Mouse (Mus musculus) cerebellum, adult 2 months (tissue): ENCODE data around the gene 5430419D17Rik. TPM values are rescaled to one million over a fixed set of nuclear protein-coding genes. Genes with fewer than 3 reads are reported as not detected.
A peak's percentile ranks its signal among the peaks of the same experiment; 100 is the strongest.

Source experiments
- DNase-seq, 2 experiments: peaks; one replicate each; pipeline ENCODE4 v3.0.0; 2021
- H3K27ac ChIP-seq: fragments of 200-500 bp; 2 replicates; pipeline ENCODE4 v1.5.1; 2012; ENCODE audit warnings: low read length, control low read depth, inconsistent platforms; ENCODE audit not compliant: insufficient read depth
- H3K27me3 ChIP-seq: fragments of 200-500 bp; 2 replicates; pipeline ENCODE4 v1.6.1; 2012; ENCODE audit warnings: inconsistent platforms, mild to moderate bottlenecking, low read length, moderate library complexity; ENCODE audit not compliant: control insufficient read depth, insufficient read depth
- H3K4me1 ChIP-seq: fragments of 200-500 bp; 2 replicates; pipeline ENCODE4 v1.6.1; 2011; ENCODE audit warnings: low read length; ENCODE audit not compliant: control insufficient read depth, insufficient read depth
- H3K4me3 ChIP-seq: fragments of 200-500 bp; replicated peaks from 2 replicates; pipeline ENCODE3; 2011; ENCODE audit warnings: mild to moderate bottlenecking, low read depth, low read length, control low read depth; ENCODE audit not compliant: insufficient read depth
- CTCF ChIP-seq: fragments of 200-500 bp; IDR thresholded peaks from 2 replicates; pipeline ENCODE4 v1.5.1; 2011; ENCODE audit warnings: low read depth, mild to moderate bottlenecking, control low read depth, low read length, moderate library complexity, borderline replicate concordance; ENCODE audit not compliant: insufficient read depth
- POLR2A ChIP-seq: fragments of 200-500 bp; IDR thresholded peaks from 2 replicates; pipeline ENCODE4 v1.6.1; 2011; ENCODE audit warnings: low read length, control low read depth, borderline replicate concordance; ENCODE audit not compliant: insufficient read depth
- WGBS: fragments of 180-500 bp; shearing (Covaris S2); methylation state at CpG from one replicate; pipeline ENCODE4 v1.1.7; 2018; 5-methylcytosine and 5-hydroxymethylcytosine counted together
- polyA plus RNA-seq: library from polyadenylated mRNA; depleted of rRNA; stranded (reverse); fragments of >200 nt; gene quantifications from 2 replicates; pipeline ENCODE4 v1.2.3, GENCODE M21; 2012; rRNA removed

Gene 5430419D17Rik
- polyA plus RNA-seq = 0.30 and 0.38 TPM in 2 replicates

- no peak for TF ChIP-seq POLR2A
- WGBS = 24% methylated on average over 9 of the region's 9 CpGs
- no peaks in the 10 kb centered on the region for H3K27me3 ChIP-seq
- H3K27ac ChIP-seq = no peak within 1 kb of the TSS
- H3K4me1 ChIP-seq = no peaks in the 10 kb centered on the region; the same call in 1 of the 2 replicates
- DNase-seq = peak in 1 of 2 experiments; percentile 19
- H3K4me3 ChIP-seq = no peak within 1 kb of the TSS
Observed at GRCm38 (mm10) chr7:131174121-131174520, at the start of gene 5430419D17Rik. Gene 5430419D17Rik (plus strand): TSS chr7:131174402.

DNA sequence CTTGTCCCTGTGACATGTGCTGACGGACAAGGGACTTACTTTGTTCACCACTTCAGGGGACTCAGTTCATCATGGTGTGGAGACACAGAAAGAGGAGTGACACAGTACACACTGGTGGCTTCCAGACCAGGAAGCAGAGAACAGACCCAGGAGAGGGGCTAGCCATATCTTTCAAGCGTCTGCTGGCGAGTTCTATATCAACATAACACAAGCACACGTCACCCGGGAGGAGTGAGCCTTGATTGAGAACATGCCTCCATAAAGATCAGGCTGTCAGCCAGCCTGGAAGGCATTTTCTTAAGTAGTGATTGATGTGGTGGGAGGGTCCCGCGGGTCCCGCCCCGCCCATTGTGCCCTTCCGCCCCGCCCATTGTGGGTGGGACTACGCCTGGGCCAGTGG lies 44.2 kb upstream of the 5430419D17Rik start:
- H3K4me3 ChIP-seq = no peak overlapping the region
- no peak overlapping the region for H3K27ac ChIP-seq
- H3K4me1 ChIP-seq = no peaks in the 10 kb centered on the region
- WGBS = 84% methylated on average over 12 of the region's 12 CpGs
- DNase-seq = no peak
- H3K27me3 ChIP-seq = no peaks in the 10 kb centered on the region
- TF ChIP-seq CTCF (no peak), POLR2A (no peak)

- Histone ChIP-seq H3K4me3 (no peak overlapping the region), H3K27me3 (no peaks in the 10 kb centered on the region), H3K27ac (no peak overlapping the region), H3K4me1 (no peaks in the 10 kb centered on the region)
- no peak for TF ChIP-seq POLR2A
- no peak for TF ChIP-seq CTCF
- DNase-seq = no peak
- WGBS = 74% methylated on average over 3 of the region's 3 CpGs
Observed at GRCm38 (mm10) chr7:131133181-131133580, 41.0 kb upstream of the 5430419D17Rik start.

GRCm38 (mm10) chr7:131146214-131146613 lies 28.0 kb upstream of the 5430419D17Rik start, which contains the start of gene 4933402N03Rik:
Gene 4933402N03Rik (minus strand): TSS chr7:131146314.
- no peak for DNase-seq
- no peak for TF ChIP-seq POLR2A
- TF ChIP-seq CTCF = no peak
- Histone ChIP-seq H3K27ac (no peak within 1 kb of the TSS), H3K4me3 (no peak within 1 kb of the TSS), H3K4me1 (no peaks in the 10 kb centered on the region), H3K27me3 (no peaks in the 10 kb centered on the region)
- WGBS = 92% methylated on average over 2 of the region's 2 CpGs

DNA sequence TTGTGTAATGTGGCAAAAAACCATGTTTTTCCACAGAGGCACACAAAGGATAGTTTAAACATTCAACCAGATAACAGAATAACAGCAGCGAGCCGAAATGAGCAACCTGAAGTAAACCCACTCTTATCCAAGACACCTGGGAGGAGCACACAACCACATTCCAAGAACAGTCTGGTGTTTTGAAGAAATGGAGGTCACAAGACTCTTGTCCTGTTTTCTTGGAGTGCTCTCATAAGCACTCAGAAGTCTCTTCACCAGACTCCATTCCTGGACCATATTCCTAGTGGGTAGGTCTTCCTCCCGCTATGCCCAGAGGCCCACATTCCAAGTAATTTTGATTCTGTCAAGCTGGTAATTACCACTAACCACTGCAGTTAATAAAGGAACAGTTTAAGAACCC lies 24.0 kb upstream of the 5430419D17Rik start:
- DNase-seq = no peak
- TF ChIP-seq POLR2A (no peak), CTCF (no peak)
- Histone ChIP-seq H3K4me3 (no peak overlapping the region), H3K27me3 (no peaks in the 10 kb centered on the region), H3K27ac (no peak overlapping the region), H3K4me1 (0 out of 2 replicates have a peak, but pooled peaks cover 2% of the 10 kb centered on the region)
- WGBS = 96% methylated on average over 3 of the region's 3 CpGs

GRCm38 (mm10) chr7:131153044-131153443 lies 21.2 kb upstream of the 5430419D17Rik start:
- no peak overlapping the region for H3K4me3 ChIP-seq
- no peak for TF ChIP-seq POLR2A
- TF ChIP-seq CTCF = no peak
- WGBS = 88% methylated on average over 5 of the region's 5 CpGs

DNA sequence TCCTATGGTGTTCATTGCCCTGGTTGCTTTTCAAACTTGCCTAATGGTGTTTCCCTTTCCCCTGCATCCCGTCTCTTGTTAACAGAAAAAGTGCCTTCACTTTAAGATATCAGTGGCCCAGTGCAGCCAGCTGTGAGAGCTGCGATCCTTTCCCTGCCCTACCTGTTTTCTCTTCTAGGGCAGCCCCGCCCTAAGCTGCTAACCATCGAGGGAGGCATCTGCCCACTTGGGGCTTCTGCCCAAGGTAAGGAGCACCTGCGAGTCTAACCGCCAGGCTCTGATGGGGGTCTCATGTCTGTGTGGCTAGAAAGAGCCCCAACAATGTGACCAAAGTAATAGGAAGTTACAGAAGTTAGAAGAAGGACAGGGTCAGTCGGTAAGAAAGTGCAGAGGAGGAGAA lies 12.0 kb upstream of the 5430419D17Rik start:
- no peak for DNase-seq
- Histone ChIP-seq H3K4me1 (peaks cover 9% of the 10 kb centered on the region; the same call in 1 of the 2 replicates), H3K27me3 (no peaks in the 10 kb centered on the region; the same call in 1 of the 2 replicates), H3K4me3 (no peak overlapping the region), H3K27ac (no peak overlapping the region)
- 85% methylated on average over 7 of the region's 7 CpGs for WGBS
- TF ChIP-seq POLR2A = no peak
- TF ChIP-seq CTCF = no peak

More at GRCm38 (mm10) chr7:131153044-131153443, 21.2 kb upstream of the 5430419D17Rik start:
- Histone ChIP-seq H3K27ac (no peak overlapping the region), H3K27me3 (no peaks in the 10 kb centered on the region), H3K4me1 (0 out of 2 replicates have a peak, but pooled peaks cover 3% of the 10 kb centered on the region)
- no peak for DNase-seq

- DNase-seq = no peak
- TF ChIP-seq CTCF (no peak), POLR2A (no peak)
- WGBS = 84% methylated on average over 3 of the region's 3 CpGs
- Histone ChIP-seq H3K4me3 (no peak overlapping the region), H3K27ac (no peak overlapping the region), H3K4me1 (no peaks in the 10 kb centered on the region; the same call in 1 of the 2 replicates), H3K27me3 (no peaks in the 10 kb centered on the region)
Observed at GRCm38 (mm10) chr7:131167771-131168170, 6.4 kb upstream of the 5430419D17Rik start.
